Mouse (Mus musculus) stomach, embryonic 16.5 days (tissue): ENCODE measurements around the gene Mnt. TPM values are rescaled to one million over a fixed set of nuclear protein-coding genes. Genes with fewer than 3 reads are reported as not detected.
A peak's percentile ranks its signal among the peaks of the same experiment; 100 is the strongest.

Experiments used
- ATAC-seq: fragments of 200-750 bp; cut with Nextera tagmentation; 2 replicates; pipeline ENCODE4 v1.8.0; 2017; ENCODE audit warnings: moderate number of reproducible peaks, moderate TSS enrichment; ENCODE audit not compliant: insufficient read depth, low FRiP score
- H3K27ac ChIP-seq: fragments of 300-500 bp; sonication (generic); 2 replicates; pipeline ENCODE4 v1.5.1; 2014; ENCODE audit warnings: low read length
- H3K27me3 ChIP-seq: fragments of 300-500 bp; sonication (generic); 2 replicates; pipeline ENCODE4 v1.6.1; 2014; ENCODE audit warnings: low read length, control low read depth, mixed read lengths; ENCODE audit not compliant: control insufficient read depth, insufficient read depth
- H3K36me3 ChIP-seq: fragments of 300-500 bp; sonication (generic); 2 replicates; pipeline ENCODE4 v1.6.1; 2014; ENCODE audit warnings: low read length; ENCODE audit not compliant: control insufficient read depth, insufficient read depth
- H3K4me1 ChIP-seq: fragments of 300-500 bp; sonication (generic); 2 replicates; pipeline ENCODE4 v1.6.1; 2014; ENCODE audit warnings: low read length, control low read depth, mixed read lengths; ENCODE audit not compliant: control insufficient read depth, insufficient read depth
- H3K4me2 ChIP-seq: fragments of 300-500 bp; sonication (generic); 2 replicates; pipeline ENCODE4 v1.6.1; 2014; ENCODE audit warnings: low read depth, low read length, mixed read lengths
- H3K4me3 ChIP-seq: fragments of 300-500 bp; sonication (generic); replicated peaks from 2 replicates; pipeline ENCODE4 v1.5.1; 2014; ENCODE audit warnings: mild to moderate bottlenecking, low read length
- H3K9ac ChIP-seq: fragments of 300-500 bp; sonication (generic); 2 replicates; pipeline ENCODE4 v1.6.1; 2014; ENCODE audit warnings: low read length
- H3K9me3 ChIP-seq: fragments of 300-500 bp; sonication (generic); replicated peaks from 2 replicates; pipeline ENCODE4 v1.6.1; 2016; ENCODE audit warnings: low read length, control low read depth; ENCODE audit not compliant: control insufficient read depth
- WGBS: fragments of 180-500 bp; shearing (Covaris S2); extraction: QIAGEN DNeasy Blood & Tissue Kit; methylation state at CpG from one replicate; pipeline ENCODE4 v1.1.7; 2014; 5-methylcytosine and 5-hydroxymethylcytosine counted together
- microRNA-seq: library from miRNA; unstranded; fragments of <30 nt; microRNA quantifications from one replicate; pipeline ENCODE4, GENCODE M21; 2016
- polyA plus RNA-seq: library from polyadenylated mRNA; unstranded; fragments of >200 nt; fragmentation: Nextera tagmentation; extraction: Ambion mirVana; gene quantifications from 2 replicates; pipeline ENCODE4 v1.2.1, GENCODE M21; 2015

The Mnt gene
- polyA plus RNA-seq, 1 experiment from 2014 or later = 3.2 TPM

DNA sequence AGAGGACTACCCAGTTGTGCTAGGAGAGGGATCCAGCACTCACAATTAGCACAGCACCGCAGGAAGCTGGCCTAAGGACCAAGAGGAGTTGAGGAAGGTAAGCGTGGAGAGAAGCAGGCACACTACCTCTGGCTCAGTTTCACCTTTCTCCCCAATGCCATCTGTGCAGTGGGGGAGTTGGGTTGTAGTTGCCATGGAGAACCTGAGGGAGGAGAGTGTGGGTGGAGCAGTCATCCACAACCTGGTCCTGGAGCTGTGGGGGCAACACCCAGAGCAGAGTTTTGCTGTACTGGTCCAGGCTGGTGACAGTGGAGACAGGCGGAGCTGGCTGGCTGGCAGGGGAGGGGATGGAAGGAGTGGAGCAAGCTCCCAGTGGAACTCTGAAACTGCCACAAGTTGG lies 43.9 kb downstream of the Mnt start:
- no peaks in the 10 kb centered on the region for H3K36me3 ChIP-seq
- ATAC-seq = no peak
- no peak overlapping the region for H3K9ac ChIP-seq
- H3K27me3 ChIP-seq = no peaks in the 10 kb centered on the region
- H3K4me1 ChIP-seq = peaks cover 16% of the 10 kb centered on the region
- no peak overlapping the region for H3K4me3 ChIP-seq
- H3K4me2 ChIP-seq = no peak overlapping the region
- H3K27ac ChIP-seq = peak overlapping the region; percentile 34; the same call in 1 of the 2 replicates
- WGBS = 67% methylated on average over 3 of the region's 3 CpGs
- H3K9me3 ChIP-seq = no peaks in the 10 kb centered on the region

GRCm38 (mm10) chr11:74876801-74877200 lies 46.1 kb downstream of the Mnt start:
- no peaks in the 10 kb centered on the region for H3K27me3 ChIP-seq
- H3K9me3 ChIP-seq = no peaks in the 10 kb centered on the region
- peak overlapping the region; percentile 2; the same call in 1 of the 2 replicates for H3K27ac ChIP-seq
- peaks cover 18% of the 10 kb centered on the region for H3K4me1 ChIP-seq
- H3K9ac ChIP-seq = no peak overlapping the region
- no peak overlapping the region; the same call in 1 of the 2 replicates for H3K4me3 ChIP-seq
- H3K36me3 ChIP-seq = no peaks in the 10 kb centered on the region
- peak overlapping the region; percentile 41; the same call in 1 of the 2 replicates for H3K4me2 ChIP-seq
- WGBS = 2% methylated on average over 9 of the region's 9 CpGs
- ATAC-seq = peak; percentile 84

DNA sequence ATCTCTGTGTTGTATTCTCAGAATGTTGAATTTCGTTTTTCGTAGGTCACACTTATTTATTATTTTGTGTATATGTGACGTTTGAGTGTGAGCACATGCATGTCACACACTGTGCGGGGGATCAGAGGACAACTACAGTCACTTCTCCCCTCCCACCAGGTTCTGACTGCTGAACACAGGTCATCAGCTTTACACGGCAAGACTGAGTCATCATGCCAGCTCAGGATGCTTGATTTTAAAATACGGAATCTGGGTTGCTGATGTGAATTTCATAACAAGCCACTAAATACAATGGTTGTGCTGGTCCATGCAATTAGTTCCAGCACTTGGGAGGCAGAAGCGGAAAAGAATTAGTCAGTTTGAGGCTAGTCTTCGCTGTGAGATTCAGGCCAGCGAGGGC lies 50.3 kb downstream of the Mnt start:
- H3K9me3 ChIP-seq = no peaks in the 10 kb centered on the region
- no peak overlapping the region for H3K4me2 ChIP-seq
- H3K27ac ChIP-seq = no peak overlapping the region
- 80% methylated on average over 9 of the region's 9 CpGs for WGBS
- no peaks in the 10 kb centered on the region for H3K27me3 ChIP-seq
- H3K4me3 ChIP-seq = no peak overlapping the region
- H3K4me1 ChIP-seq = peaks cover 20% of the 10 kb centered on the region
- 0 out of 2 replicates have a peak overlapping the region, but pooled peaks have one; percentile 11 for H3K9ac ChIP-seq
- ATAC-seq = no peak
- no peaks in the 10 kb centered on the region for H3K36me3 ChIP-seq

GRCm38 (mm10) chr11:74881979-74882378 lies 51.3 kb downstream of the Mnt start:
- H3K36me3 ChIP-seq = no peaks in the 10 kb centered on the region
- H3K9me3 ChIP-seq = no peaks in the 10 kb centered on the region
- no peak for ATAC-seq
- peak overlapping the region; percentile 4; the same call in 1 of the 2 replicates for H3K9ac ChIP-seq
- peaks cover 10% of the 10 kb centered on the region for H3K4me1 ChIP-seq
- no peak overlapping the region for H3K4me3 ChIP-seq
- no peak overlapping the region for H3K4me2 ChIP-seq
- WGBS = 52% methylated on average over 14 of the region's 14 CpGs
- H3K27me3 ChIP-seq = no peaks in the 10 kb centered on the region
- no peak overlapping the region for H3K27ac ChIP-seq

DNA sequence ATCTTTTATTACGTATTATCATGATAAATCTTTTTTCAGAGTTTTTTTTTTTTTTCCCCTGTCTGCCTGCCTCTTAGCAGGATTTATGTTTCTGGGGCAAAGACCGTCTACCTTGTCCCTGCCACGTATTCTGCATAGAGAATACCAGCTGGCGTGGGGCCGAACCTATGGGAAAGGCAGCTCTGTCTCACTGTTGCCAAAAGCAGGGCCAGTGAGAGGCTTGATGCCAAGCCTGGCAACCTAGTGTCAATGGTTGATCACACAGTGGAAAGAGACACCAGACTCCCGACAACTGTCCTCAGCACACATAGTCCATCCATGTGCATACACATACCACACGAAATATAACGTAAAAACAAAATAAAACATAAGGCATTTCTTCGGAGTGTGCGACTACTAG lies 52.4 kb downstream of the Mnt start:
- H3K4me3 ChIP-seq = no peak overlapping the region
- H3K27ac ChIP-seq = no peak overlapping the region
- H3K9ac ChIP-seq = no peak overlapping the region
- H3K9me3 ChIP-seq = no peaks in the 10 kb centered on the region
- H3K36me3 ChIP-seq = no peaks in the 10 kb centered on the region
- WGBS = 93% methylated on average over 10 of the region's 10 CpGs
- no peak overlapping the region for H3K4me2 ChIP-seq
- H3K27me3 ChIP-seq = no peaks in the 10 kb centered on the region
- no peak for ATAC-seq
- H3K4me1 ChIP-seq = peaks cover 9% of the 10 kb centered on the region; the same call in 1 of the 2 replicates

GRCm38 (mm10) chr11:74894619-74895018 lies 63.9 kb downstream of the Mnt start:
- 77% methylated on average over 4 of the region's 4 CpGs for WGBS
- no peaks in the 10 kb centered on the region for H3K27me3 ChIP-seq
- no peaks in the 10 kb centered on the region for H3K9me3 ChIP-seq
- H3K4me1 ChIP-seq = peaks cover 7% of the 10 kb centered on the region; the same call in 1 of the 2 replicates
- H3K4me2 ChIP-seq = no peak overlapping the region
- no peaks in the 10 kb centered on the region for H3K36me3 ChIP-seq
- H3K4me3 ChIP-seq = no peak overlapping the region
- H3K9ac ChIP-seq = no peak overlapping the region
- no peak for ATAC-seq
- H3K27ac ChIP-seq = no peak overlapping the region

Small RNA genes lying within 50 kb of the gene (microRNA-seq; reads per million reads assigned to microRNA genes)
- not detected for gene Mir6926

Other genes with a start within 250 kb of the Mnt start
- 10.9 and 11.8 TPM in 2 replicates for gene Rap1gap2, start 220.0 kb upstream of the Mnt start, polyA plus RNA-seq
- gene Ccdc92b, start 211.3 kb upstream of the Mnt start, polyA plus RNA-seq = 0.37 and 0.41 TPM in 2 replicates
- gene Cluh, start 181.4 kb upstream of the Mnt start, polyA plus RNA-seq = 41.3 and 42.5 TPM in 2 replicates
- 30.9 and 35.7 TPM in 2 replicates for gene Pafah1b1, start 106.2 kb upstream of the Mnt start, polyA plus RNA-seq
- gene Mettl16, start 60.1 kb upstream of the Mnt start, polyA plus RNA-seq = 39.6 and 41.8 TPM in 2 replicates
- 6.0 and 7.0 TPM in 2 replicates for gene Sgsm2, start 66.1 kb downstream of the Mnt start, polyA plus RNA-seq
- 47.0 and 48.3 TPM in 2 replicates for gene Tsr1, start 67.2 kb downstream of the Mnt start, polyA plus RNA-seq
- 15.8 and 15.9 TPM in 2 replicates for gene Smg6, start 94.9 kb downstream of the Mnt start, polyA plus RNA-seq
- gene Srr, start 95.0 kb downstream of the Mnt start, polyA plus RNA-seq = 18.6 and 19.1 TPM in 2 replicates